Mouse (Mus musculus) bone marrow, adult 2 months (tissue): ENCODE data around the gene Rreb1. TPM values are rescaled to one million over a fixed set of nuclear protein-coding genes. Genes with fewer than 3 reads are reported as not detected.

ENCODE experiments used
- H3K27ac ChIP-seq: fragments of 200-500 bp; 2 replicates; pipeline ENCODE4 v1.5.1; 2012; ENCODE audit warnings: low read depth, mild to moderate bottlenecking, control low read depth, inconsistent platforms, low read length; ENCODE audit not compliant: control insufficient read depth, poor library complexity, insufficient read depth
- H3K4me1 ChIP-seq: fragments of 200-500 bp; 2 replicates; pipeline ENCODE4 v1.6.1; 2011; ENCODE audit warnings: low read length; ENCODE audit not compliant: control insufficient read depth, insufficient read depth
- H3K4me3 ChIP-seq: fragments of 200-500 bp; replicated peaks from 2 replicates; pipeline ENCODE3; 2011; ENCODE audit warnings: mild to moderate bottlenecking, low read depth, low read length, control low read depth; ENCODE audit not compliant: control insufficient read depth
- CTCF ChIP-seq: fragments of 200-500 bp; IDR thresholded peaks from 2 replicates; pipeline ENCODE4 v1.5.1; 2011; ENCODE audit warnings: low read length, control low read depth; ENCODE audit not compliant: control insufficient read depth, insufficient read depth
- POLR2A ChIP-seq: fragments of 200-500 bp; IDR thresholded peaks from 2 replicates; pipeline ENCODE4 v1.6.1; 2011; ENCODE audit warnings: low read depth, mild to moderate bottlenecking, control low read depth, low read length, borderline replicate concordance; ENCODE audit not compliant: control insufficient read depth
- WGBS: fragments of 180-500 bp; shearing (Covaris S2); methylation state at CpG from one replicate; pipeline ENCODE4 v1.1.7; 2018; 5-methylcytosine and 5-hydroxymethylcytosine counted together
- polyA plus RNA-seq: library from polyadenylated mRNA; stranded (reverse); fragments of >200 nt; gene quantifications from 2 replicates; pipeline ENCODE4 v1.2.4, GENCODE M21; 2011; ENCODE audit warnings: low replicate concordance; ENCODE audit not compliant: missing spikeins, insufficient read depth, insufficient read length

Gene Rreb1
- polyA plus RNA-seq, 1 experiment: 17.7 TPM

GRCm38 (mm10) chr13:37903036-37903435 lies 124.8 kb downstream of the Rreb1 start:
- Histone ChIP-seq H3K4me1 (no peaks in the 10 kb centered on the region), H3K27ac (no peak overlapping the region), H3K4me3 (no peak overlapping the region)
- 89% methylated on average over 3 of the region's 3 CpGs for WGBS
- TF ChIP-seq POLR2A (no peak), CTCF (no peak)

GRCm38 (mm10) chr13:37903476-37903875 lies 125.3 kb downstream of the Rreb1 start:
- Histone ChIP-seq H3K4me1 (no peaks in the 10 kb centered on the region), H3K4me3 (no peak overlapping the region), H3K27ac (no peak overlapping the region)
- no peak for TF ChIP-seq POLR2A
- TF ChIP-seq CTCF: no peak
- WGBS: 94% methylated on average over 4 of the region's 4 CpGs

GRCm38 (mm10) chr13:37904436-37904835 lies 126.2 kb downstream of the Rreb1 start:
- H3K4me3 ChIP-seq: no peak overlapping the region
- TF ChIP-seq CTCF: no peak
- TF ChIP-seq POLR2A: no peak
- H3K27ac ChIP-seq: no peak overlapping the region
- 89% methylated on average over 6 of the region's 6 CpGs for WGBS
- no peaks in the 10 kb centered on the region for H3K4me1 ChIP-seq

DNA sequence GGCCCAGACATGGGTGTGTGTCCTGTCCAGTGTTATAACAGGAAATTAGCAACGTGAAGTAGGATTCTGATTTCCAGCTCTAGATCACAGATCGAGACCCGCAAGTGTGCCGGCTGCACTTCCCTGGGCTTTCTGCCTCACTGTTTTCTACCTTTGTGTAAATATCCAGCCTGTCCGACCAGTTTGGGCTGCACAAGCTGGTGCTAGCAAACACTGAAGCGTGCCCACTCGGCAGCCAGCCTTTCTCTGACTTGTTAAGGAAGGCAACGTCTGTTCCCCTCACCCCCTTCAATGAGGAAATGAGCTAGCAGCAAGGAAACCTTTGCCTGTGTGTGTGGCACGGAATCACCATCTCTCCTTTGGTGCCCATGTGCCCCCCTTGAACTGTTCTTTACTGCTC lies 129.9 kb downstream of the Rreb1 start:
- TF ChIP-seq POLR2A: no peak
- Histone ChIP-seq H3K4me1 (peaks cover 1% of the 10 kb centered on the region), H3K4me3 (no peak overlapping the region), H3K27ac (no peak overlapping the region)
- WGBS: 65% methylated on average over 9 of the region's 9 CpGs

GRCm38 (mm10) chr13:37908493-37908892 lies 130.3 kb downstream of the Rreb1 start:
- Histone ChIP-seq H3K27ac (no peak overlapping the region), H3K4me3 (no peak overlapping the region), H3K4me1 (peaks cover 2% of the 10 kb centered on the region)
- 70% methylated on average over 6 of the region's 6 CpGs for WGBS
- TF ChIP-seq CTCF: no peak
- TF ChIP-seq POLR2A: no peak

DNA sequence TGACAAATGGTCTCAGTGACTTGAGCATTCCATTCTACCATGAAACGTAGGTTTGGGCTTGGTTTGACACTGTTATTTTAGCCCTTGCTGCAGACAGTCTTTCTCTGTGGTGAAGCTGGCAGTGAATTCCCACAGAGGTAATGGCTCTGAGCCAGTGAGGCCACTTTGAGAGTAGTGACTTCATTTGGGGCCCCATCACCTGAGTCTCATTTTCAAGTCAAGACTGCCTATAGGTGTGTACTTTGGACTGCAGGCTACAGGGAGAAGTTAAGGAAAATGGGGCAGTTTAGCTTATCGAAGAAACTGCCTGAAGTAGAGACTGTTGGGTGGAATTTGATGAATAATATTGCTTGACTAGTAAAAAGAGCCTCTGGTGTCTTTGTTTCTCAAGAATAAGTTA lies 131.0 kb downstream of the Rreb1 start:
- H3K27ac ChIP-seq: no peak overlapping the region
- H3K4me1 ChIP-seq: peaks cover 2% of the 10 kb centered on the region
- H3K4me3 ChIP-seq: no peak overlapping the region
- TF ChIP-seq POLR2A (no peak), CTCF (no peak)
- WGBS: 86% methylated on average over 2 of the region's 2 CpGs

DNA sequence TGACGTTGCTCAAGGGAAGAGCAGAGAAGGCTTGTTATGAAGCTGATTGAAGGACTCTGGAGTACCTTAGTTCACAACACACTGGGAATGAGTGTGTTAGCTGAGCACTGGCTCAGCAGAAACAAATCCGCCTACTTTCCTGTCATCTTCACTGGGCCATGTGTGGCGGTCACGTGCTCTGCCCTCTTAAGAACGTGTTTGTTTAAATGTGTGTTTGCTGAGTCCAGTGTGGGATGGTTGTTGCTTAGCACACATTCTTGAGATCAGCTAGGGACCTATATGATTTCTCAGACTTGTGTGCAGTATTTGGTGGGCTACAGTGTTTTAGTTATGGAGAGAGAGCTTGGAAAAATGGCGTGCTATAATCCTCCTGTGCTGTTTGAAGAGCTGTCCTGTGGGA lies 133.8 kb downstream of the Rreb1 start:
- peaks cover 3% of the 10 kb centered on the region for H3K4me1 ChIP-seq

GRCm38 (mm10) chr13:37912591-37913467 lies 134.6 kb downstream of the Rreb1 start:
- WGBS: 57% methylated on average over 12 of the region's 12 CpGs
- TF ChIP-seq CTCF (no peak), POLR2A (no peak)
- no peak overlapping the region for H3K27ac ChIP-seq
- H3K4me1 ChIP-seq: peaks cover 3% of the 10 kb centered on the region
- H3K4me3 ChIP-seq: no peak overlapping the region

More for the DNA sequence above, 133.8 kb downstream of the Rreb1 start:
- no peak overlapping the region for H3K27ac ChIP-seq
- H3K4me3 ChIP-seq: no peak overlapping the region
- TF ChIP-seq CTCF: no peak
- TF ChIP-seq POLR2A: no peak
- WGBS: 68% methylated on average over 6 of the region's 6 CpGs
